Mouse (Mus musculus) cortical plate, adult 2 months (tissue): ENCODE results near the gene Bcar3. TPM values are rescaled to one million over a fixed set of nuclear protein-coding genes. Genes with fewer than 3 reads are reported as not detected.

Source experiments
- H3K27ac ChIP-seq: fragments of 200-500 bp; 2 replicates; pipeline ENCODE4 v1.5.1; 2012; ENCODE audit warnings: low read length, control low read depth, inconsistent platforms; ENCODE audit not compliant: insufficient read depth
- H3K4me1 ChIP-seq: fragments of 200-500 bp; 2 replicates; pipeline ENCODE4 v1.6.1; 2011; ENCODE audit warnings: low read length; ENCODE audit not compliant: control insufficient read depth, insufficient read depth
- H3K4me3 ChIP-seq: fragments of 200-500 bp; 2 replicates; pipeline ENCODE4 v1.5.1; 2011; ENCODE audit warnings: mild to moderate bottlenecking, low read length, control low read depth; ENCODE audit not compliant: insufficient read depth
- CTCF ChIP-seq: fragments of 200-500 bp; IDR thresholded peaks from 2 replicates; pipeline ENCODE4 v1.5.1; 2011; ENCODE audit warnings: mild to moderate bottlenecking, control low read depth, low read length; ENCODE audit not compliant: insufficient read depth; ENCODE audit errors: extremely low read depth
- POLR2A ChIP-seq: fragments of 200-500 bp; IDR thresholded peaks from 2 replicates; pipeline ENCODE4 v1.6.1; 2011; ENCODE audit warnings: mild to moderate bottlenecking, low read length, control low read depth; ENCODE audit not compliant: insufficient read depth; ENCODE audit errors: extremely low read depth
- polyA plus RNA-seq: library from polyadenylated mRNA; depleted of rRNA; stranded (reverse); fragments of >200 nt; gene quantifications from 2 replicates; pipeline ENCODE4 v1.2.3, GENCODE M21; 2012

Gene Bcar3
- polyA plus RNA-seq, 1 experiment: 15.8 TPM

DNA sequence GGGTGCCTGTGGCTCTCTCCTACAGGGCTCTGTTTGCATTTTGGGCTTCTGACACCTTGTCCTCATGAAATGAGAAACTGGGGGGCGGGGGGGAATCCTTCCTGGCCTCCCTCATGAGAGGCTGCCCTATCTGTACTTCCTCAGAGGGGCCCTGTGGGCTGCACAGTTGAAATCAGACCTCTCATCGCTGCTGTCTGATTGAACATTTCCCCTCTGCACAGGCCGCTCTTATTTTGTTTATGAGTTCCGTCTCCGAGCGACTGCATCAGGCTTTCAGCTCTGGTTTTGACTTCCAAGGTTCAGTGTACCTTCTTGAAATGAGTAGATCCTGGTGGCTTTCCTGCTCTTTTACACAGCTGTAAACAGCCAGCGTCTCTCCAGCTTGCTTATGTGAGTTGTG is 40.4 kb downstream of the Bcar3 start:
- Histone ChIP-seq H3K27ac (no peak overlapping the region), H3K4me3 (no peak overlapping the region), H3K4me1 (peaks cover 4% of the 10 kb centered on the region)
- TF ChIP-seq POLR2A (no peak), CTCF (no peak)

GRCm38 (mm10) chr3:122336030-122336429 is 42.1 kb downstream of the Bcar3 start:
- no peak for TF ChIP-seq CTCF
- no peak for TF ChIP-seq POLR2A
- no peak overlapping the region for H3K27ac ChIP-seq
- H3K4me1 ChIP-seq: peaks cover 4% of the 10 kb centered on the region
- H3K4me3 ChIP-seq: no peak overlapping the region

GRCm38 (mm10) chr3:122337992-122338391 is 44.1 kb downstream of the Bcar3 start:
- H3K4me3 ChIP-seq: no peak overlapping the region
- H3K27ac ChIP-seq: no peak overlapping the region
- H3K4me1 ChIP-seq: peaks cover 4% of the 10 kb centered on the region
- TF ChIP-seq CTCF (no peak), POLR2A (no peak)

DNA sequence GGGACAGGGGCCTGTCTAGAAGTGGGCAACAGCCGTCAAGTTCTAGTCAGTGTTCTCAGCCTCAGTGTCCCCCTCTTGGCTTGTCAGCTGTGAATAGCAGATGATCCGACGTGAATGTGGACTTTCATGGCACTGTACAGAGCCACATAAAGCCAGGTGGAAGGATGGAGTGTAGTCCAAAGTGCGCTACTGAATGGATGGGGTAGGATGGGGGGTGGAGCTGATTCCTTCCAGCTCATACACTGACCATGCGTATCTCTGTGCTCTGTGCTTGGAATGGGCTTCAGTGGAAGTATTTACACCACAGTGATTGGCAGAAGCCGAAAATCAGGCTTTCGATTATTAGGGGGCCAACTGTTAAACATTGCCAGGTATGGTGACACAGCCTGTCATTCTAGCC is 45.0 kb downstream of the Bcar3 start:
- peaks cover 2% of the 10 kb centered on the region for H3K4me1 ChIP-seq
- no peak overlapping the region for H3K4me3 ChIP-seq
- H3K27ac ChIP-seq: no peak overlapping the region
- TF ChIP-seq POLR2A (no peak), CTCF (no peak)

DNA sequence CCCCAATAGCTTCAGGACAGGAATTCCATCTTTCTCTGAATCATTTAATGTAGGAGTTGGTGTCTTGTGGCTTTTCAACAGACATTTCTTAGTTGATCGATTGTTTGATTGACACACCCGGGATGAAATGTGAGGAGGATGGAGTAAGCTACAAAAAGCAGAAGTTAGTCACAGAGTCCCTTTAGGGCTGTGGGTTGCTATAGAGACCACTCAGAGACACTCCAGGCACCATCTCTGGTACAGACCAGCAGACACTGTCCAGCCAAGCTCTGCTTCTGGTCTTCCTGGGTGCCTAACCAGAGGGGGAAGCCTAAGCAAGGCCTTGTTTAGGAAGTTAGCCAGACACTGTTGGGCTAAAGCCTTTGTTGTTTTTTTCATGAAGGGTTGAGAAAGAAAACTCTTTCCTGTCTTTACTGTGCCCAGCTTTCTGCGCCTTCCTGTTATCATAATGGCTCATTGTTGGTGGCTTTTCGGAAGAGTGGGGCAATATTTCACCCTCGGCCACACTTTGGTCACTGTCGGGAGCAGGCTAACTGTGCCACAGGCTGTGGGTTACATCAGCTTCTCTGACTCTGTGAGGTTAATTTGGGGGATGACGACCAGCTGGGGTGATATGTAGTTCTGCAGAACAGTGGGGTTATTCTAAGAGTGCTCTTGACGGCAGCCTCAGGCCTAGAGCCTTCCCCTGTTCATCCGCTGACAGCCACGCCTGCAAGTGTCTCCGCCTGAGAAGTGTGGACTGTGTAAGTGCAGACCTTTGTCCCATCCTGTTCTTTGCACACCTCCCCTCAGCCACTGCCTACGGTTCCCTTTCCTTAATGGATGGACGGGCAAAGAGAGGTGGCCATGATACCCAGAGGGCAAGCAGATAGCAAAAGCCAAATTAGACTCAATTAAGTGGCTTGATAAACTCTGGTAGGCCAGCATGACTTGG is 46.5 kb downstream of the Bcar3 start:
- no peak for TF ChIP-seq POLR2A
- TF ChIP-seq CTCF: no peak
- Histone ChIP-seq H3K4me3 (no peak overlapping the region), H3K4me1 (no peaks in the 10 kb centered on the region; the same call in 1 of the 2 replicates), H3K27ac (no peak overlapping the region)

DNA sequence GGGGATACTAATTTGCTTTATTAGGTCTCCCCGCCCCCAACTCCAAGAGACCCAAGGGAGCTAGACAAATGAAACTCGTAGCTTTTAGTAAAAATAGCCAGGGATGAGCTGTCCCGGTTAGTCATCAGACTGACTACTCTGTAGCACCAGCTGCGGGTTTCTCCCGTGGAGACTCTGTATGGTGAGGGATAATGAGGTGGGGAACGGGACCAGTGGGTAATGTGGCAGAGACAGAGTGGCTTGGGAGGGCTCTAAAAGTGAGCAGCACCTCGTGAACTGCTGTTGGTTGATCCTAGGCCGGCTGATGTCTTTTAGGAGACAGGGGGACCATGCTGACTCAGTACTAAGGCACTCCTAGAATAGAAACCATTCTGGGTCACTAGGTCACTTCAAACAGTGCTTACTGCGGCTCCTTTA is 49.5 kb downstream of the Bcar3 start:
- Histone ChIP-seq H3K27ac (no peak overlapping the region), H3K4me3 (no peak overlapping the region), H3K4me1 (no peaks in the 10 kb centered on the region; the same call in 1 of the 2 replicates)
- no peak for TF ChIP-seq CTCF
- no peak for TF ChIP-seq POLR2A

DNA sequence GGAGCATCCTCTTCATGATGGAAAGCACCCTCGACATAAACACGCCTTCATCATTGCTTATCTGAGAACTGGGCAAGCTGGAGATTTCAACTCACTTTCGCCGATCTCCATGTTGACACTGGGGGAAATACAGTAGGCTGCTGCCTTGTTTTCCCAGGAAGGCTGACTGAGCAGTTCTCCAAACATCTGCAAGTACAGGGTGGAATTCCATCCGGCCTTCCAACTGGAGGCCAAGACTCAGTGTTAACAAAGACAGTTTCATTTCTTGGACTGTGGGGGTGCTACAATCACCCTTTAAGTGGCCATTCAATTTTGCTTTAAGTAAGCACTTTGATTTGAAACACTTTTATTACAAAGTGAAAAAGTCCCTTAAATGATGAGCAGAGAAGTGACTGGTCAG is 50.4 kb downstream of the Bcar3 start:
- TF ChIP-seq CTCF (no peak), POLR2A (no peak)

DNA sequence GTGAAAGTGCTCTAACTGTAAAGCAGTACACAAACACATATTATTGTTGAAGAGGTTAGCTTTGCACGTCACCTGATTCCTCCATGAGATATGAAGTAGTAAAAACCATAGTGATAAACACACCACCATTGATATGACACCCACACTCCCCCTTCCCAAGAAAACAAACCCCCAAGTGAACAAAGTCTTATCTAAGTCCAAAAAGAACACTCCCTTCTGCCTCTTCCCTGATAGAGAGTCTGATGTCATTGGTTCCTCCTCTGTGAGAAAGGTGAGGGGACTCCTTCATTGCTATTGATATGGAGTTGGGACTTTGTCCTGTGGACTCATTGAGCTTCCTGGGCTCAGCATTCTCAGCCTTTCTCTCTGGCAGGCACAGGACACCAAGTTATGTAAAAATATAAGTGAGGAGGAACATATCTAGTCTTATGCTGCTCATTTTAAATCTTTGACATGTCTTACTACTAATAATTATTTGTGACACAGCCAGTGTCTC is 52.1 kb downstream of the Bcar3 start:
- no peaks in the 10 kb centered on the region; the same call in 1 of the 2 replicates for H3K4me1 ChIP-seq
- TF ChIP-seq CTCF (no peak), POLR2A (no peak)
- H3K4me3 ChIP-seq: no peak overlapping the region
- no peak overlapping the region for H3K27ac ChIP-seq

More for the DNA sequence above, 50.4 kb downstream of the Bcar3 start:
- Histone ChIP-seq H3K4me1 (no peaks in the 10 kb centered on the region; the same call in 1 of the 2 replicates), H3K4me3 (no peak overlapping the region), H3K27ac (no peak overlapping the region)

GRCm38 (mm10) chr3:122346600-122346999 is 52.7 kb downstream of the Bcar3 start:
- no peaks in the 10 kb centered on the region; the same call in 1 of the 2 replicates for H3K4me1 ChIP-seq
- no peak overlapping the region for H3K4me3 ChIP-seq
- no peak overlapping the region for H3K27ac ChIP-seq
- no peak for TF ChIP-seq POLR2A
- no peak for TF ChIP-seq CTCF

GRCm38 (mm10) chr3:122348677-122349076 is 54.7 kb downstream of the Bcar3 start:
- H3K27ac ChIP-seq: no peak overlapping the region
- TF ChIP-seq CTCF (no peak), POLR2A (no peak)
- H3K4me3 ChIP-seq: no peak overlapping the region
- H3K4me1 ChIP-seq: no peaks in the 10 kb centered on the region; the same call in 1 of the 2 replicates
